Mouse (Mus musculus) cerebellum, adult 9-11 months (tissue): ENCODE measurements around the gene Hes3.
A peak's percentile ranks its signal among the peaks of the same experiment; 100 is the strongest.

Experiments
- DNase-seq: peaks from one replicate; pipeline ENCODE4 v3.0.0; 2022

Gene Hes3

GRCm38 (mm10) chr4:152277916-152278315, 13.5 kb downstream of the Hes3 start:
- no peak for DNase-seq

GRCm38 (mm10) chr4:152276389-152277347, 14.8 kb downstream of the Hes3 start:
- DNase-seq: peak; percentile 79

GRCm38 (mm10) chr4:152274681-152275131, 16.8 kb downstream of the Hes3 start:
- DNase-seq: no peak

GRCm38 (mm10) chr4:152273621-152274236, 17.7 kb downstream of the Hes3 start, which contains the start of gene Gpr153:
Gene Gpr153, plus strand, starts transcription at chr4:152274232.
- peak; percentile 71 for DNase-seq

- DNase-seq: no peak
Measured at GRCm38 (mm10) chr4:152273191-152273590, 18.3 kb downstream of the Hes3 start.

- DNase-seq: no peak
Measured at GRCm38 (mm10) chr4:152272449-152273049, 18.9 kb downstream of the Hes3 start.

- no peak for DNase-seq
Measured at GRCm38 (mm10) chr4:152272006-152272405, 19.5 kb downstream of the Hes3 start.

GRCm38 (mm10) chr4:152271334-152271733, 20.1 kb downstream of the Hes3 start:
- no peak for DNase-seq

GRCm38 (mm10) chr4:152270599-152270998, 20.9 kb downstream of the Hes3 start:
- DNase-seq: no peak

GRCm38 (mm10) chr4:152269967-152270366, 21.5 kb downstream of the Hes3 start:
- no peak for DNase-seq

- peak; percentile 91 for DNase-seq
Measured at GRCm38 (mm10) chr4:152267748-152268369, 23.6 kb downstream of the Hes3 start.

GRCm38 (mm10) chr4:152266236-152266895, 25.1 kb downstream of the Hes3 start:
- peak; percentile 90 for DNase-seq

GRCm38 (mm10) chr4:152265791-152266190, 25.7 kb downstream of the Hes3 start:
- no peak for DNase-seq

- DNase-seq: peak; percentile 54
Measured at GRCm38 (mm10) chr4:152264867-152265568, 26.4 kb downstream of the Hes3 start.

GRCm38 (mm10) chr4:152264177-152264530, 27.3 kb downstream of the Hes3 start:
- peak; percentile 72 for DNase-seq

- peak; percentile 51 for DNase-seq
Measured at GRCm38 (mm10) chr4:152263512-152264176, 27.8 kb downstream of the Hes3 start.

GRCm38 (mm10) chr4:152263089-152263488, 28.4 kb downstream of the Hes3 start:
- peak; percentile 57 for DNase-seq

GRCm38 (mm10) chr4:152262187-152262586, 29.3 kb downstream of the Hes3 start:
- peak; percentile 52 for DNase-seq

GRCm38 (mm10) chr4:152260451-152260850, 31.0 kb downstream of the Hes3 start:
- DNase-seq: no peak

GRCm38 (mm10) chr4:152257070-152257469, 34.4 kb downstream of the Hes3 start:
- peak; percentile 83 for DNase-seq

- DNase-seq: no peak
Measured at GRCm38 (mm10) chr4:152253183-152253759, 38.2 kb downstream of the Hes3 start.
